In the genomic region with DNA sequence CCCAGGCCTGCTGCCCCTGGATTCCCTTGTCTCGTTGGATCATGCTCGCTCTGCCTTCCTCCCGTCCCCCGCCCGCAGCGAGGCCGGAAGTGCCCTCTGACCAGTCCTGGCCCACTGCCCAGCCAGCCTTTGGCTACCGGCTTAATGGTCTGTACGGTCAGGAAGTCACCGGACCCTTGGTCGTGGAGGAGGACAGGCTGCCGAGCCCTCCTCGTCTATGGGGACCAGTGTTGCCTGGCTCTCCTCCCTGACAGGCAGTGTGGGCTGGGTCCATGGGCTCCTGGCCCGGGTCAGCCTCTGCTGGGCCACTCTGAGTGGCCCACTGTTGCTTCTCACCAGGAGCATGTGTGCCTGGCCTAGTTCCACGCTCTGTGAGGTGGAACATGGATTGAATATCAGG, we compare ENCODE assay signal across 9 mouse cellular contexts.
DNase-seq lines count a peak whose midpoint lies in the region; ATAC-seq and TF ChIP-seq lines count a peak whose summit lies in the region.
"Had no signal": no experiment of that assay in that cellular context is flagged by ENCODE, and none has a peak within 500 bp of the region (broad histone marks: within the 10 kb centered on the region; RNA-seq: fewer than 3 reads in every experiment).

No protein-coding gene starts in this region.

- no peaks in the 10 kb centered on the region for H3K36me3 ChIP-seq in hindbrain, embryonic 16.5 days (ENCODE audit: control insufficient read depth, insufficient read depth, low read length)
- H3K36me3 ChIP-seq in liver, adult 2 months (ENCODE audit: control insufficient read depth, insufficient read depth, low read length), result no peaks in the 10 kb centered on the region
- H3K36me3 ChIP-seq in midbrain, postnatal 0 days (ENCODE audit: insufficient read depth, low read length), result no peaks in the 10 kb centered on the region
- H3K36me3 ChIP-seq: embryonic facial prominence, embryonic 15.5 days had no signal

- H3K27ac ChIP-seq in hindbrain, embryonic 16.5 days (ENCODE audit: low read depth, low read length), result peak overlapping the region; percentile 65; the same call in 1 of the 2 replicates
- peak overlapping the region; percentile 73 for H3K27ac ChIP-seq in liver, adult 2 months (replicated peaks; ENCODE audit: insufficient read depth, low read depth, low read length)
- H3K27ac ChIP-seq in midbrain, postnatal 0 days (ENCODE audit: low read depth, low read length), result peak overlapping the region; percentile 51; the same call in 1 of the 2 replicates
- H3K27ac ChIP-seq: embryonic facial prominence, embryonic 15.5 days had no signal

- H3K4me3 ChIP-seq in hindbrain, embryonic 16.5 days (ENCODE audit: low read length), result peak overlapping the region; percentile 3; the same call in 1 of the 2 replicates
- H3K4me3 ChIP-seq in liver, adult 2 months (ENCODE audit: insufficient read depth, low read depth, low read length), result peak overlapping the region; percentile 21; the same call in 1 of the 2 replicates
- H3K4me3 ChIP-seq in midbrain, postnatal 0 days (ENCODE audit: low read depth, low read length), result peak overlapping the region; percentile 13
- H3K4me3 ChIP-seq: embryonic facial prominence, embryonic 15.5 days had no signal

- DNase-seq in embryo, embryonic 11 days, result peak; percentile 37
- no peak for DNase-seq in embryo, embryonic 10 days (ENCODE audit: low spot score)
- DNase-seq in brain, adult 2 months (ENCODE audit: low read depth, low spot score), result peak; percentile 61
- peak; percentile 81 for DNase-seq in gastrocnemius, postnatal 25 days
- DNase-seq in liver, adult 2 months (ENCODE audit: extremely low read depth, low read depth, low spot score), result peak; percentile 83
- DNase-seq in midbrain, postnatal 0 days (ENCODE audit: low spot score), result peak; percentile 69
- DNase-seq in frontal cortex, postnatal 25 days (ENCODE audit: low spot score in 2 of 2), result no peak

- no peaks in the 10 kb centered on the region for H3K27me3 ChIP-seq in hindbrain, embryonic 16.5 days (replicated peaks; ENCODE audit: control insufficient read depth, insufficient read depth, low read length)
- H3K27me3 ChIP-seq in liver, adult 2 months (ENCODE audit: control insufficient read depth, insufficient read depth, low read length), result no peaks in the 10 kb centered on the region
- H3K27me3 ChIP-seq in midbrain, postnatal 0 days (ENCODE audit: insufficient read depth, low read length), result no peaks in the 10 kb centered on the region
- H3K27me3 ChIP-seq: embryonic facial prominence, embryonic 15.5 days had no signal

- TF ChIP-seq CTCF in liver, adult 2 months (IDR thresholded peaks at IDR 0.05; ENCODE audit: low read depth, low read length), result no peak
- TF ChIP-seq CTCF in midbrain, postnatal 0 days (IDR thresholded peaks at IDR 0.05), result no peak

- peak overlapping the region; percentile 52 for H3K9ac ChIP-seq in hindbrain, embryonic 16.5 days (ENCODE audit: low read depth, low read length)
- peak overlapping the region; percentile 34 for H3K9ac ChIP-seq in liver, adult 2 months (ENCODE audit: low read depth, low read length)
- H3K9ac ChIP-seq in midbrain, postnatal 0 days (replicated peaks; ENCODE audit: low read length, poor library complexity, severe bottlenecking), result peak overlapping the region; percentile 44; the same call in 1 of the 2 replicates
- H3K9ac ChIP-seq: embryonic facial prominence, embryonic 15.5 days had no signal

- WGBS in hindbrain, embryonic 16.5 days, result 21% methylated on average over 15 of the region's 15 CpGs
- 7% methylated on average over 15 of the region's 15 CpGs for WGBS in liver, adult 2 months
- 27% methylated on average over 15 of the region's 15 CpGs for WGBS in midbrain, postnatal 0 days

- TF ChIP-seq POLR2A in liver, adult 2 months (IDR thresholded peaks at IDR 0.05; ENCODE audit: extremely low read depth, insufficient read depth, low read length), result no peak

- ATAC-seq in hindbrain, embryonic 16.5 days, result peak; percentile 35; the same call in 1 of the 2 replicates
- ATAC-seq in midbrain, postnatal 0 days (ENCODE audit: low FRiP score), result no peak

- H3K9me3 ChIP-seq in hindbrain, embryonic 16.5 days (ENCODE audit: control insufficient read depth, low read length), result no peaks in the 10 kb centered on the region
- H3K9me3 ChIP-seq in midbrain, postnatal 0 days (ENCODE audit: low read length), result no peaks in the 10 kb centered on the region
- H3K9me3 ChIP-seq: embryonic facial prominence, embryonic 15.5 days had no signal

- H3K79me2 ChIP-seq in liver, adult 2 months (ENCODE audit: control insufficient read depth, insufficient read depth, low read length), result peaks cover 19% of the 10 kb centered on the region

- peak overlapping the region; percentile 94 for H3K4me2 ChIP-seq in hindbrain, embryonic 16.5 days (ENCODE audit: low read length)
- H3K4me2 ChIP-seq in midbrain, postnatal 0 days (ENCODE audit: low read depth, low read length, poor library complexity, severe bottlenecking), result peak overlapping the region; percentile 97
- H3K4me2 ChIP-seq: embryonic facial prominence, embryonic 15.5 days had no signal

- peaks cover 81% of the 10 kb centered on the region for H3K4me1 ChIP-seq in hindbrain, embryonic 16.5 days (ENCODE audit: control insufficient read depth, insufficient read depth, low read depth, low read length)
- peaks cover 61% of the 10 kb centered on the region for H3K4me1 ChIP-seq in liver, adult 2 months (ENCODE audit: control insufficient read depth, insufficient read depth, low read length)
- H3K4me1 ChIP-seq in midbrain, postnatal 0 days (ENCODE audit: insufficient read depth, low read length), result peaks cover 62% of the 10 kb centered on the region

Comparison
In these comparisons a context has a peak if more than half of its experiments do, and no peak if none do; other contexts are left out.
1. DNase-seq: peak in embryo, embryonic 11 days (single experiment), brain, adult 2 months (single experiment), gastrocnemius, postnatal 25 days (single experiment), liver, adult 2 months (single experiment) and midbrain, postnatal 0 days (single experiment); none in embryo, embryonic 10 days (single experiment) and frontal cortex, postnatal 25 days (0 of 2).
2. Peak in every context shown above with its lines, with median percentiles within 50 percentile points of each other: H3K27ac ChIP-seq, H3K4me3 ChIP-seq and H3K9ac ChIP-seq.